Mouse (Mus musculus) kidney, embryonic 16.5 days (tissue): Measurements from ENCODE around the gene P2rx1. TPM values are rescaled to one million over a fixed set of nuclear protein-coding genes. Genes with fewer than 3 reads are reported as not detected.
A peak's percentile ranks its signal among the peaks of the same experiment; 100 is the strongest.

Experiments used
- ATAC-seq: fragments of 200-750 bp; cut with Nextera tagmentation; 2 replicates; pipeline ENCODE4 v1.8.0; 2017; ENCODE audit warnings: moderate TSS enrichment; ENCODE audit not compliant: low FRiP score, low TSS enrichment
- H3K27ac ChIP-seq: fragments of 300-500 bp; sonication (generic); 2 replicates; pipeline ENCODE4 v1.5.1; 2014; ENCODE audit warnings: low read length
- H3K27me3 ChIP-seq: fragments of 300-500 bp; sonication (generic); 2 replicates; pipeline ENCODE4 v1.6.1; 2014; ENCODE audit warnings: low read length, control low read depth, mixed read lengths; ENCODE audit not compliant: insufficient read depth
- H3K36me3 ChIP-seq: fragments of 300-500 bp; sonication (generic); 2 replicates; pipeline ENCODE4 v1.6.1; 2014; ENCODE audit warnings: low read length, control low read depth, mixed read lengths; ENCODE audit not compliant: insufficient read depth
- H3K4me1 ChIP-seq: fragments of 300-500 bp; sonication (generic); 2 replicates; pipeline ENCODE4 v1.6.1; 2014; ENCODE audit warnings: low read length, control low read depth, mixed read lengths; ENCODE audit not compliant: insufficient read depth
- H3K4me2 ChIP-seq: fragments of 300-500 bp; sonication (generic); replicated peaks from 2 replicates; pipeline ENCODE4 v1.6.1; 2014; ENCODE audit warnings: low read depth, low read length
- H3K4me3 ChIP-seq: fragments of 300-500 bp; sonication (generic); 2 replicates; pipeline ENCODE4 v1.5.1; 2014; ENCODE audit warnings: mild to moderate bottlenecking, low read length
- H3K9ac ChIP-seq: fragments of 300-500 bp; sonication (generic); replicated peaks from 2 replicates; pipeline ENCODE4 v1.6.1; 2014; ENCODE audit warnings: low read length
- H3K9me3 ChIP-seq: fragments of 300-500 bp; sonication (generic); 2 replicates; pipeline ENCODE4 v1.6.1; 2016; ENCODE audit warnings: low read length, control low read depth
- WGBS: fragments of 180-500 bp; shearing (Covaris S2); extraction: QIAGEN DNeasy Blood & Tissue Kit; methylation state at CpG from one replicate; pipeline ENCODE4 v1.1.7; 2014; 5-methylcytosine and 5-hydroxymethylcytosine counted together
- polyA plus RNA-seq: library from polyadenylated mRNA; unstranded; fragments of >200 nt; fragmentation: Nextera tagmentation; extraction: Ambion mirVana; gene quantifications from 2 replicates; pipeline ENCODE4 v1.2.1, GENCODE M21; 2015

P2rx1 gene
- polyA plus RNA-seq, 1 experiment from 2014 or later: 3.1 TPM

GRCm38 (mm10) chr11:73018471-73019146, 19.7 kb downstream of the P2rx1 start, which contains the start of gene Camkk1:
TSS of gene Camkk1 (plus strand) at chr11:73019008.
- H3K27ac ChIP-seq: no peak within 1 kb of the TSS
- peaks cover 21% of the 10 kb centered on the region for H3K27me3 ChIP-seq
- peak within 1 kb of the TSS; percentile 98 for H3K4me2 ChIP-seq
- under 1% methylated on average over 44 of the region's 57 CpGs for WGBS
- H3K9ac ChIP-seq: peak within 1 kb of the TSS; percentile 69
- no peaks in the 10 kb centered on the region for H3K36me3 ChIP-seq
- no peaks in the 10 kb centered on the region for H3K9me3 ChIP-seq
- peaks cover 11% of the 10 kb centered on the region; the same call in 1 of the 2 replicates for H3K4me1 ChIP-seq
- ATAC-seq: peak; percentile 97
- H3K4me3 ChIP-seq: peak within 1 kb of the TSS; percentile 72

- under 1% methylated on average over 46 of the region's 46 CpGs for WGBS
- peak; percentile 43 for ATAC-seq
- Histone ChIP-seq H3K4me1 (peaks cover 15% of the 10 kb centered on the region), H3K36me3 (no peaks in the 10 kb centered on the region), H3K27me3 (peaks cover 21% of the 10 kb centered on the region), H3K9ac (peak overlapping the region; percentile 69), H3K4me2 (peak overlapping the region; percentile 98), H3K9me3 (no peaks in the 10 kb centered on the region), H3K4me3 (peak overlapping the region; percentile 72), H3K27ac (no peak overlapping the region)
These were observed 20.4 kb downstream of the P2rx1 start for GRCm38 (mm10) chr11:73019147-73019795.

- ATAC-seq: no peak
- WGBS: 68% methylated on average over 7 of the region's 7 CpGs
- peaks cover 23% of the 10 kb centered on the region for H3K4me1 ChIP-seq
- no peaks in the 10 kb centered on the region for H3K36me3 ChIP-seq
- H3K27ac ChIP-seq: no peak overlapping the region
- no peak overlapping the region for H3K4me2 ChIP-seq
- H3K9me3 ChIP-seq: no peaks in the 10 kb centered on the region
- no peak overlapping the region for H3K9ac ChIP-seq
- H3K4me3 ChIP-seq: no peak overlapping the region
- peaks cover 21% of the 10 kb centered on the region for H3K27me3 ChIP-seq
These were observed 22.3 kb downstream of the P2rx1 start for GRCm38 (mm10) chr11:73020953-73021800.

- H3K27ac ChIP-seq: no peak overlapping the region
These were observed 24.2 kb downstream of the P2rx1 start for GRCm38 (mm10) chr11:73023099-73023498.

GRCm38 (mm10) chr11:73023827-73024226, 24.9 kb downstream of the P2rx1 start:
- H3K4me3 ChIP-seq: no peak overlapping the region
- no peaks in the 10 kb centered on the region for H3K9me3 ChIP-seq
- H3K4me1 ChIP-seq: peaks cover 20% of the 10 kb centered on the region
- ATAC-seq: no peak
- no peak overlapping the region for H3K9ac ChIP-seq
- H3K4me2 ChIP-seq: no peak overlapping the region
- 76% methylated on average over 4 of the region's 4 CpGs for WGBS
- H3K36me3 ChIP-seq: no peaks in the 10 kb centered on the region
- peak overlapping the region; percentile 52 for H3K27ac ChIP-seq
- H3K27me3 ChIP-seq: peaks cover 14% of the 10 kb centered on the region

More at GRCm38 (mm10) chr11:73023099-73023498, 24.2 kb downstream of the P2rx1 start:
- Histone ChIP-seq H3K4me3 (no peak overlapping the region), H3K27me3 (peaks cover 15% of the 10 kb centered on the region), H3K4me1 (peaks cover 23% of the 10 kb centered on the region), H3K4me2 (no peak overlapping the region), H3K9me3 (no peaks in the 10 kb centered on the region), H3K9ac (no peak overlapping the region), H3K36me3 (no peaks in the 10 kb centered on the region)
- 45% methylated on average over 9 of the region's 9 CpGs for WGBS
- ATAC-seq: no peak

GRCm38 (mm10) chr11:73024236-73024904, 25.5 kb downstream of the P2rx1 start:
- Histone ChIP-seq H3K27ac (peak overlapping the region; percentile 52), H3K4me2 (no peak overlapping the region), H3K4me3 (no peak overlapping the region), H3K9ac (no peak overlapping the region), H3K27me3 (peaks cover 14% of the 10 kb centered on the region), H3K36me3 (no peaks in the 10 kb centered on the region), H3K4me1 (peaks cover 16% of the 10 kb centered on the region), H3K9me3 (no peaks in the 10 kb centered on the region)
- peak; percentile 70 for ATAC-seq
- 45% methylated on average over 7 of the region's 7 CpGs for WGBS

- WGBS: 47% methylated on average over 8 of the region's 8 CpGs
- no peaks in the 10 kb centered on the region for H3K9me3 ChIP-seq
- ATAC-seq: no peak
- peaks cover 15% of the 10 kb centered on the region for H3K4me1 ChIP-seq
- no peaks in the 10 kb centered on the region for H3K27me3 ChIP-seq
- H3K4me2 ChIP-seq: no peak overlapping the region
- H3K4me3 ChIP-seq: no peak overlapping the region
- no peak overlapping the region for H3K9ac ChIP-seq
- no peaks in the 10 kb centered on the region for H3K36me3 ChIP-seq
- H3K27ac ChIP-seq: no peak overlapping the region
These were observed 28.1 kb downstream of the P2rx1 start for GRCm38 (mm10) chr11:73026961-73027360.

- H3K36me3 ChIP-seq: no peaks in the 10 kb centered on the region
- H3K27me3 ChIP-seq: no peaks in the 10 kb centered on the region
- 24% methylated on average over 20 of the region's 20 CpGs for WGBS
- peak overlapping the region; percentile 65 for H3K4me2 ChIP-seq
- H3K4me3 ChIP-seq: peak overlapping the region; percentile 39
- peak; percentile 94 for ATAC-seq
- no peaks in the 10 kb centered on the region for H3K9me3 ChIP-seq
- 0 out of 2 replicates have a peak, but pooled peaks cover 2% of the 10 kb centered on the region for H3K4me1 ChIP-seq
- H3K9ac ChIP-seq: peak overlapping the region; percentile 57
- peak overlapping the region; percentile 54; the same call in 1 of the 2 replicates for H3K27ac ChIP-seq
These were observed 32.1 kb downstream of the P2rx1 start for GRCm38 (mm10) chr11:73030821-73031498.

GRCm38 (mm10) chr11:73031536-73031935, 32.6 kb downstream of the P2rx1 start:
- Histone ChIP-seq H3K4me1 (0 out of 2 replicates have a peak, but pooled peaks cover 2% of the 10 kb centered on the region), H3K36me3 (no peaks in the 10 kb centered on the region), H3K9ac (peak overlapping the region; percentile 52; the same call in 1 of the 2 replicates), H3K4me2 (no peak overlapping the region; the same call in 1 of the 2 replicates), H3K4me3 (no peak overlapping the region), H3K9me3 (no peaks in the 10 kb centered on the region), H3K27me3 (no peaks in the 10 kb centered on the region), H3K27ac (no peak overlapping the region)
- WGBS: 51% methylated on average over 5 of the region's 5 CpGs
- ATAC-seq: no peak
